Mouse (Mus musculus): ENCODE measurements around the gene Pglyrp4. TPM values are rescaled to one million over a fixed set of nuclear protein-coding genes. Genes with fewer than 3 reads are reported as not detected.

The Pglyrp4 gene
- not detected for polyA plus RNA-seq (2017; shearing (Covaris generic))

DNA sequence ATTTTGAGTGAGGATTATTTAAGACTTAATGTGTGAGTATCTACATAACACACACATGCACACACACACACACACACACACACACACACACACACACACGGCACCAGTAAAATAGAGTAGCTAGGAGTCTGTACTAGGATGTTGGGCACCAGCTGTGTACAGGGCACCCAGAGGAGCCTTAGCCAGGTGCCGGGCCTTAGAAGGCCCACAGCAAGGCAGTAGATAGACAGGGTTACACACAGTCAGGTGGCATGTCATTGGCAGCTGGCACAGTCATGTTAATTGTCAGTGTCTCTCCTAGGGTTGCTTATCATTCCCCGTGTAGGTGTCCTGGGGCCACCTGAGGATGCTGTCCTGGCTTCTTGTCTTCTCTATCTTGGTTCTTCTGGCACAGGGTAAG is at the start of gene Pglyrp4:
Gene Pglyrp4 (plus strand): TSS at position 301 of the 400 bp plus-strand sequence.

DNA sequence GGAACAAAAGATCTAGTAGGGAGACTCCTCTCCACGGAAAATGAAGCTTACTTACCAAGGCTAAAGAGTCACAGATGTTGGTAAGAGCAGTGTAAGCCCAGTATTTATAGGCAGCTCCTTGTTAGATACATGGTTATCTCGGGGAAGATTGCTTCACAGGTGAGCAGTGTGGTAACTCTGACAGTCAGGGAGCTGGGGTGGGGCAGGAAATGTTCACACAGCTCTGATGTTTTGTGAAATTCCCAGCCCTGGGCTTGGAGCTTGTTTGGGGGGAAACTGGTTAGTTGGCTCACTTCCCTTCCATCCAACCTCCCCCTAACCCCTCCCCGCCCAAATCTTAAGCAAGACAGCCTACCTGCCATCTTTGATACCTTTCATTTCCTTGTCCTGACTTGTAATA is 31.1 kb upstream of the Pglyrp4 start, which contains the start of gene S100a9:
Gene S100a9 (minus strand): TSS at position 109 of the 400 bp plus-strand sequence.

DNA sequence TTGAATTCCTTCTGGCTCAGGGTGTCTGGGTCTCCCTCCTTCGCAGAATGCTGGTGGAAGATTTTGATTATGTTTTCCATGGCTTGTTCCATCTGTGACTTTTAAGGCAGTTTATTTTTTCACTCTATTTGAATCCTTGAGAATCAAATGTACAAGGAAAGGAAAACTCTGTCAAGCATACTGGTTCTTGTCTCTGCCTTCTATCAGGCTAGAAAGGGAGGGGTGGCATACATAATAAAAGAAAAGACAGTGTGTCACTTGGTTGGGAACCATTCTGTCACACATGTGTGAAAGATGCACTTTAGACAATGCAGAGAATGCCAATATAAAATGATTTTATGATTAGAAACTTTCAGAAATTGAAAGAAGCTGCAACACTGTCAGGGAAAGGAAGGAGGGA is 51.1 kb downstream of the Pglyrp4 start, which contains the start of gene Gm5849:
Gene Gm5849 (minus strand): TSS at position 101 of the 400 bp plus-strand sequence.

Other genes starting within 250 kb of the Pglyrp4 start
- gene Snapin, start 235.9 kb upstream of the Pglyrp4 start, polyA plus RNA-seq (2017; shearing (Covaris generic)) = 93.0 TPM
- gene Chtop, start 217.4 kb upstream of the Pglyrp4 start, polyA plus RNA-seq (2017; shearing (Covaris generic)) = 212 TPM
- gene S100a1, start 212.5 kb upstream of the Pglyrp4 start, polyA plus RNA-seq (2017; shearing (Covaris generic)) = 4.4 TPM
- gene S100a13, start 212.5 kb upstream of the Pglyrp4 start, polyA plus RNA-seq (2017; shearing (Covaris generic)) = 181 TPM
- 0.40 TPM for gene S100a14, start 200.1 kb upstream of the Pglyrp4 start, polyA plus RNA-seq (2017; shearing (Covaris generic))
- 0.32 TPM for gene S100a16, start 189.7 kb upstream of the Pglyrp4 start, polyA plus RNA-seq (2017; shearing (Covaris generic))
- gene S100a3, start 166.3 kb upstream of the Pglyrp4 start, polyA plus RNA-seq (2017; shearing (Covaris generic)) = 1.6 TPM
- gene S100a2, start 136.7 kb upstream of the Pglyrp4 start, polyA plus RNA-seq (2017; shearing (Covaris generic)) = 1.7 TPM
- not detected for gene Gm42674, start 125.0 kb upstream of the Pglyrp4 start, polyA plus RNA-seq (2017; shearing (Covaris generic))
- gene S100a4, start 123.1 kb upstream of the Pglyrp4 start, polyA plus RNA-seq (2017; shearing (Covaris generic)) = 415 TPM
- gene S100a5, start 118.4 kb upstream of the Pglyrp4 start, polyA plus RNA-seq (2017; shearing (Covaris generic)) = not detected
- 481 TPM for gene S100a6, start 114.0 kb upstream of the Pglyrp4 start, polyA plus RNA-seq (2017; shearing (Covaris generic))
- 0.28 TPM for gene S100a7a, start 72.9 kb upstream of the Pglyrp4 start, polyA plus RNA-seq (2017; shearing (Covaris generic))
- not detected for gene S100a8, start 57.9 kb upstream of the Pglyrp4 start, polyA plus RNA-seq (2017; shearing (Covaris generic))
- gene S100a9, start 31.2 kb upstream of the Pglyrp4 start, polyA plus RNA-seq (2017; shearing (Covaris generic)) = 0.57 TPM
- gene Gm5849, start 51.0 kb downstream of the Pglyrp4 start, polyA plus RNA-seq (2017; shearing (Covaris generic)) = not detected

All from activated CD4-positive, CD25-positive, alpha-beta regulatory T cell, adult 9 weeks (primary cell).